Mouse (Mus musculus): ENCODE data around the gene Tnni3. TPM values are rescaled to one million over a fixed set of nuclear protein-coding genes. Genes with fewer than 3 reads are reported as not detected.

The Tnni3 gene
- polyA plus RNA-seq, 1 experiment from 2014 or later = 2.0 TPM

GRCm38 (mm10) chr7:4501558-4502397 lies 22.3 kb downstream of the Tnni3 start, which contains the start of gene Ppp1r12c:
Gene Ppp1r12c, minus strand, starts transcription at chr7:4501680.
- DNase-seq (ENCODE audit: low spot score) = peak; percentile 93
- H3K4me3 ChIP-seq = peak within 1 kb of the TSS; percentile 96
- under 1% methylated on average over 62 of the region's 62 CpGs for WGBS
- H3K27me3 ChIP-seq (ENCODE audit: low read depth, poor library complexity, severe bottlenecking) = no peaks in the 10 kb centered on the region
- H3K36me3 ChIP-seq = peaks cover 12% of the 10 kb centered on the region
- H3K4me1 ChIP-seq = peaks cover 44% of the 10 kb centered on the region
- H3K27ac ChIP-seq (replicated peaks) = peak within 1 kb of the TSS; percentile 94
- H3K9me3 ChIP-seq (replicated peaks) = no peaks in the 10 kb centered on the region

GRCm38 (mm10) chr7:4500892-4501471 lies 23.0 kb downstream of the Tnni3 start:
- peak overlapping the region; percentile 94 for H3K27ac ChIP-seq (replicated peaks)
- under 1% methylated on average over 52 of the region's 52 CpGs for WGBS

GRCm38 (mm10) chr7:4499034-4499433 lies 25.0 kb downstream of the Tnni3 start:
- Histone ChIP-seq H3K4me1 (peaks cover 44% of the 10 kb centered on the region), H3K9me3 (replicated peaks) (no peaks in the 10 kb centered on the region), H3K4me3 (peak overlapping the region; percentile 96; the same call in 1 of the 2 replicates), H3K27ac (replicated peaks) (peak overlapping the region; percentile 52; the same call in 1 of the 2 replicates), H3K36me3 (peaks cover 39% of the 10 kb centered on the region), H3K27me3 (ENCODE audit: low read depth, poor library complexity, severe bottlenecking) (no peaks in the 10 kb centered on the region)
- 91% methylated on average over 4 of the region's 4 CpGs for WGBS
- DNase-seq (ENCODE audit: low spot score) = no peak

More at GRCm38 (mm10) chr7:4500892-4501471, 23.0 kb downstream of the Tnni3 start:
- Histone ChIP-seq H3K4me3 (peak overlapping the region; percentile 96), H3K36me3 (peaks cover 20% of the 10 kb centered on the region), H3K4me1 (peaks cover 44% of the 10 kb centered on the region), H3K9me3 (replicated peaks) (no peaks in the 10 kb centered on the region), H3K27me3 (ENCODE audit: low read depth, poor library complexity, severe bottlenecking) (no peaks in the 10 kb centered on the region)
- DNase-seq (ENCODE audit: low spot score) = peak; percentile 56

- peak; percentile 63 for DNase-seq (ENCODE audit: low spot score)
- peak overlapping the region; percentile 52; the same call in 1 of the 2 replicates for H3K27ac ChIP-seq (replicated peaks)
- no peaks in the 10 kb centered on the region for H3K9me3 ChIP-seq (replicated peaks)
- H3K4me3 ChIP-seq = peak overlapping the region; percentile 96
- peaks cover 47% of the 10 kb centered on the region for H3K36me3 ChIP-seq
- H3K27me3 ChIP-seq (ENCODE audit: low read depth, poor library complexity, severe bottlenecking) = no peaks in the 10 kb centered on the region
- 27% methylated on average over 9 of the region's 9 CpGs for WGBS
- peaks cover 44% of the 10 kb centered on the region for H3K4me1 ChIP-seq
These were observed 25.8 kb downstream of the Tnni3 start for GRCm38 (mm10) chr7:4498251-4498650.

- 94% methylated on average over 9 of the region's 9 CpGs for WGBS
- no peak overlapping the region; the same call in 1 of the 2 replicates for H3K4me3 ChIP-seq
- no peak for DNase-seq (ENCODE audit: low spot score)
- no peaks in the 10 kb centered on the region for H3K9me3 ChIP-seq (replicated peaks)
- H3K4me1 ChIP-seq = peaks cover 41% of the 10 kb centered on the region
- no peaks in the 10 kb centered on the region for H3K27me3 ChIP-seq (ENCODE audit: low read depth, poor library complexity, severe bottlenecking)
- H3K36me3 ChIP-seq = peaks cover 56% of the 10 kb centered on the region
- H3K27ac ChIP-seq (replicated peaks) = no peak overlapping the region
These were observed 26.6 kb downstream of the Tnni3 start for GRCm38 (mm10) chr7:4497271-4497903.

GRCm38 (mm10) chr7:4496468-4496867 lies 27.6 kb downstream of the Tnni3 start:
- WGBS = 96% methylated on average over 3 of the region's 3 CpGs
- no peaks in the 10 kb centered on the region for H3K27me3 ChIP-seq (ENCODE audit: low read depth, poor library complexity, severe bottlenecking)
- H3K27ac ChIP-seq (replicated peaks) = no peak overlapping the region
- peaks cover 65% of the 10 kb centered on the region for H3K36me3 ChIP-seq
- peaks cover 40% of the 10 kb centered on the region for H3K4me1 ChIP-seq
- H3K9me3 ChIP-seq (replicated peaks) = no peaks in the 10 kb centered on the region
- H3K4me3 ChIP-seq = no peak overlapping the region
- DNase-seq (ENCODE audit: low spot score) = no peak

GRCm38 (mm10) chr7:4493991-4494390 lies 30.0 kb downstream of the Tnni3 start:
- DNase-seq (ENCODE audit: low spot score) = no peak
- peaks cover 19% of the 10 kb centered on the region for H3K4me1 ChIP-seq
- H3K27ac ChIP-seq (replicated peaks) = no peak overlapping the region
- WGBS = 88% methylated on average over 1 of the region's 1 CpGs
- H3K36me3 ChIP-seq = peaks cover 87% of the 10 kb centered on the region
- H3K27me3 ChIP-seq (ENCODE audit: low read depth, poor library complexity, severe bottlenecking) = no peaks in the 10 kb centered on the region
- no peak overlapping the region for H3K4me3 ChIP-seq
- no peaks in the 10 kb centered on the region for H3K9me3 ChIP-seq (replicated peaks)

GRCm38 (mm10) chr7:4492284-4493224 lies 31.5 kb downstream of the Tnni3 start:
- H3K27me3 ChIP-seq (ENCODE audit: low read depth, poor library complexity, severe bottlenecking) = no peaks in the 10 kb centered on the region
- H3K4me3 ChIP-seq = no peak overlapping the region
- WGBS = 95% methylated on average over 13 of the region's 13 CpGs
- peaks cover 99% of the 10 kb centered on the region for H3K36me3 ChIP-seq
- DNase-seq (ENCODE audit: low spot score) = no peak
- no peak overlapping the region for H3K27ac ChIP-seq (replicated peaks)
- no peaks in the 10 kb centered on the region for H3K9me3 ChIP-seq (replicated peaks)
- H3K4me1 ChIP-seq = peaks cover 4% of the 10 kb centered on the region; the same call in 1 of the 2 replicates

GRCm38 (mm10) chr7:4491308-4491707 lies 32.7 kb downstream of the Tnni3 start:
- no peaks in the 10 kb centered on the region for H3K9me3 ChIP-seq (replicated peaks)
- peaks cover 99% of the 10 kb centered on the region for H3K36me3 ChIP-seq
- no peak overlapping the region for H3K4me3 ChIP-seq
- no peaks in the 10 kb centered on the region for H3K4me1 ChIP-seq
- H3K27ac ChIP-seq (replicated peaks) = no peak overlapping the region
- WGBS = 88% methylated on average over 6 of the region's 6 CpGs
- no peak for DNase-seq (ENCODE audit: low spot score)
- H3K27me3 ChIP-seq (ENCODE audit: low read depth, poor library complexity, severe bottlenecking) = no peaks in the 10 kb centered on the region

GRCm38 (mm10) chr7:4482281-4482680 lies 41.7 kb downstream of the Tnni3 start:
- no peak overlapping the region for H3K4me3 ChIP-seq
- H3K27me3 ChIP-seq (ENCODE audit: low read depth, poor library complexity, severe bottlenecking) = peaks cover 4% of the 10 kb centered on the region
- no peaks in the 10 kb centered on the region for H3K9me3 ChIP-seq (replicated peaks)
- 86% methylated on average over 12 of the region's 12 CpGs for WGBS
- no peak for DNase-seq (ENCODE audit: low spot score)
- peaks cover 67% of the 10 kb centered on the region for H3K36me3 ChIP-seq
- peaks cover 26% of the 10 kb centered on the region for H3K4me1 ChIP-seq
- no peak overlapping the region for H3K27ac ChIP-seq (replicated peaks)

- Histone ChIP-seq H3K4me1 (peaks cover 27% of the 10 kb centered on the region), H3K4me3 (peak overlapping the region; percentile 70), H3K27ac (replicated peaks) (no peak overlapping the region), H3K9me3 (replicated peaks) (no peaks in the 10 kb centered on the region), H3K36me3 (peaks cover 41% of the 10 kb centered on the region), H3K27me3 (ENCODE audit: low read depth, poor library complexity, severe bottlenecking) (peaks cover 28% of the 10 kb centered on the region)
- WGBS = 30% methylated on average over 6 of the region's 6 CpGs
- DNase-seq (ENCODE audit: low spot score) = peak; percentile 40
These were observed 44.4 kb downstream of the Tnni3 start for GRCm38 (mm10) chr7:4479674-4480073.

All from midbrain, embryonic 10.5 days (tissue).